Mouse (Mus musculus) layer of hippocampus, adult 11-12 months (tissue): ENCODE measurements at regions not wholly inside any gene's neighbourhood (a gene's known extent, or its start where the extent isn't known, plus 50 kb on each side); places are given as distances from the start of the nearest gene placed in this dataset.

ENCODE experiments used
- DNase-seq: peaks from one replicate; pipeline ENCODE4 v3.0.0; 2022; ENCODE audit warnings: low spot score

DNA sequence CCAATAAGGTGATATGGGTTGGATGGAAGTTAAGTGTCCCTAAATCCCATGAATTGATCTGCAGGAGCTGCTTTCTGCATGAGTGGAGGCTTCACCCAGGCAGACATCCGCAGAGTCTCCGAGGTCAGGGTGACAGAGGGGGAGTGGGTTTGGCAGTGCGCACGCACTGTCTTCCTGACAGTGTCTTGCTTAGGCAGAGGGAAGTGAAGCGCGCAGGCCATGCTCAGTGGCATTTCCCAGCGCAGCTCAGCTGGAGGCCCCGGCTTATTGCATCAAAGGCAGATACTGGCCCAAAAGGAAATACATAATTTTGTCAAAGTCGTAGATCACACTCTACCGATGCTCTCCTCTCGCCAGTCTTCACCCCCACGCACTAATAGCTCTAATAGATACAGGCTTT, 252.7 kb upstream of the Dnajc24 start:
- DNase-seq, result no peak

- no peak for DNase-seq
Observed at GRCm38 (mm10) chr2:106234358-106234757, 231.0 kb upstream of the Dnajc24 start.

DNA sequence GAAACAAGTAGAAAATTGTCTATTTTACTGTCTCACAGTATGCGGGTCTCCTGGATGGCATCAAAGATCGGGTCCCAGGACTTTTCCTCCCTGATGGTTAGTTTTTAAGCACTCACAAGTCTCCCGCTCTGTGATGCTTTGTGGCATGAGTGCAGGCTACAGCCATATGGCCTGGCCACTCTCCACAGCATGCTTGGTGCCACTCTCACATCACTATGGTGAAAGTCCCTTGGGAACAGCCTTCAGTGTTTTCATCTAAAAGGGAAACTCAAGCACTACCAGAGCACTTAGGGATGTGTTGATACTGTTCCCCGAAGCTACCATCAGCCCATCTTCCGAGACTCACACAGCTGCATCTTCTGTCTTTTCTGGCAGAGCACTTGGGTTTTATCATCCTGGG, 227.8 kb upstream of the Dnajc24 start:
- DNase-seq, result no peak

- DNase-seq, result no peak
Observed at GRCm38 (mm10) chr2:106230021-106230420, 226.7 kb upstream of the Dnajc24 start.

DNA sequence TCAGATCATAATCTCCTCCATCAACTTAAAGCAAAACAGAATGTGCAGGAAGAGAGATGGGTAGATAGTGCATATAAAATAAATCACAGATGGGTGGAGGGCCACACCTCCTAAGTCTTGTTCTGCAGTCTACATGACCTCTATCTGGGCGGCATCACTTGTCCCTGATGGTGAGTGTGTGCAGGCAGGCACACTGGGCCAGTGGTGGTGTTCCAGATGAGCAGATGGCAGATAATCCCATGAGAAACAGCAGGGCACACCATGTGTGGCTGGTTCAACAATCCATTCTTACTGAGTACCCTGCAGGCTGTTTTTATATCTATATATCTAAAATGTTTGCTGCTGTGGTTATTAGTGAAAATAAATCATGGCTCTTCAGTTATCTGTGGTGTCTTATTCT, 224.9 kb upstream of the Dnajc24 start:
- DNase-seq, result no peak

DNA sequence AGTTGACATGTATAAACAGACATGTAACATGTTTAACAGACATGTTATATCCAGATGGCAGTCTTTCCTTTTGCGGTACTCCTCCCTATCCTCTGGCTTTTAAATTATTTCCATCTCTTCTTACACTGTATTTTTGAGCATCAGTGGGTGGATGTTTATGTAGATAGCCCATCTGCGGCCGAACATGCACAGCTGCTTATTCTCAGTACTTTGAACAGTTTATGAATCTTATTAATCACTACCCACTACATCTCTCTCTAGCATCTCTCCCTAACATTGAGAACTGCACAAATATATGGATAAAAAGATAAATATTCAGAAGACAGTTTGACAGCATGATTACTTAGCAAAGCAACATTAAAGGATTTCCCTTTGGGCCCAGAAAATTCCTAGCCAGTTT, 212.8 kb upstream of the Dnajc24 start:
- peak; percentile 60 for DNase-seq

GRCm38 (mm10) chr2:106213740-106214139, 210.4 kb upstream of the Dnajc24 start:
- DNase-seq, result no peak

DNA sequence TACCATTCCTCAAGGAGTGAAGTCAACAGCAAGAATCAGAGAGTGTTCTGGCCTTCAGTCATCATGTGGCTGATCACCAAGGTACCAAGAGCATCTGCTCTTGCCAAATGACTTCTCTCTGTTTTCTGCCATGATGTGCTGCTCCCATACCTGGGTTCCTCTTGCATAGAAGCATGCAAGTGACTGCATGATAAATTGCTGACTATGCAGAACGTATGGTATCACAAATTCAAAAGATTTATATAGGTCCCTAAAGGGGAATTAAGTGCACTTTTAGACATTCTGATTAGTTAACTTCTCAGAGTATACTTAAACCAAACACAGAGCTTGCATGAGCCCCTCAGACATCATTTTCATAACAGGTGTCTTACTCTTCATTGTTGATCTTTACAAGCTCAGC, 207.4 kb upstream of the Dnajc24 start:
- DNase-seq, result no peak

- no peak for DNase-seq
Observed at GRCm38 (mm10) chr2:106208767-106209250, 205.5 kb upstream of the Dnajc24 start.

DNA sequence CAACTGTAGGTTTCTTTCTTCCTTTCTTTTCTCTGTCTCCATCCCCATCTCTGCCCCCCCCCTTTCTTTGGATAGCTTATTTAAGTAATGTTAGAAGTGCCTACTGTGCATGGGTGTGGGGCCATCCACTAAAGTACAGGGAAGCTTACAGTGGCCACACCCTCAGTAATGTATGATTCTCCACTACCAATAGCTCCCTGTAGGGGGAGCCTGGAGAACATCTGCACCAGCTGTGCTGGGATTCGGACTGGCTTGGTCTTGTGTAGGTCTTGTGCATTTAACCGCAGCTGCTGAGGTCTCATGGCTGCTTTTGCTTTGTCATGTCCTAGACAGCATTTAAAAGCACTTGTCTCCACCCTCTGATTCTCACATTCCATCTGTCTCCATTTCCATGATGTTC, 196.8 kb upstream of the Dnajc24 start:
- DNase-seq, result no peak

DNA sequence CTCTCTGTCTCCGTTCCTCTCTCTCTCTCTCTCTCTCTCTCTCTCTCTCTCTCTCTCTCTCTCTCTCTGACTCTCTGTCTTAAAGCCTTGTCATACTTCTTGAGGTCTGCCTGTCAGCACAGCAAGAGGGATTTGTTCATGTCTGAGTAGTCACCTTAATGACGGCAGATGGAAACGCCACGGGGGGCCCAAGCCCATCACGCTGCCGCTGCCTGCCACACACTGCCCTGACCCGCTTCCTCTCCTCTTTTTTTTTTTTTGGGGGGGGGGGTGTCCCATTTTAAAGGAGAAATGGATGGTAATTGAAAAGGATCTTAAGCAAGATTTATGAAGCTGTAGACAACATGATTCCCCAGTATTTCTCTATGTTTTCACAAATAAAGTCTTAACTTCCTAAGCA, 191.8 kb upstream of the Dnajc24 start:
- no peak for DNase-seq

DNA sequence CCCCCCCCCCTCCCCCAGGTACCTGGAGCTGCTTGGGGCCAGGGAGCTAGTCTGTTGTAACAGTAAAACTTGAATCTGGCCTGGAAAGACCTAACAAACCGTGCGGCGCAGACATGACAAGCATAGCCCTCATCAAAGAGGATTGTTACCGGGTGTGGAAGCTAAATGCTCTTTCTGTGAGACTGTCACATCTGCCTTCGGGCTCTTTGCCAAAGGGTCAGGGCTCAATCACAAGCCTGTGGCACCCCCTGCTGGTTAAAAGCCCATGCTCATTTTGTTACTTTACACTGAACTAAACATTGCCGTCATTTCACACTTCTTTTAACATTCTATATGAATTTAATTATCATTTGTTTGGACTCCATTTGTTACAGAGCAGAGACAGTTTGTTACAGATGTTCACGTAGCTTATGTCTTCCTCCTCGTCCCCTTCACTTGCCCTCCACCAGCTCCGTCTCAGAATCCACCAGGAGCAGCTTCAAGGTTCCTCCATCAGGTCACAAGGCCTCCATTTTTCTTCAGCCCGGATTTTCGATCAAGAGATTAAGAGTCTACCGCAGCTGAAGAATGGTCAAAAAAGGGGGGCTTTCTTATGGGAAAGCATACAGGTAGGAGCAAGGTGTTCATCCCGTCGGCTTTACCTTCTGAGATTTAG, 191.1 kb upstream of the Dnajc24 start:
- peak; percentile 88 for DNase-seq

DNA sequence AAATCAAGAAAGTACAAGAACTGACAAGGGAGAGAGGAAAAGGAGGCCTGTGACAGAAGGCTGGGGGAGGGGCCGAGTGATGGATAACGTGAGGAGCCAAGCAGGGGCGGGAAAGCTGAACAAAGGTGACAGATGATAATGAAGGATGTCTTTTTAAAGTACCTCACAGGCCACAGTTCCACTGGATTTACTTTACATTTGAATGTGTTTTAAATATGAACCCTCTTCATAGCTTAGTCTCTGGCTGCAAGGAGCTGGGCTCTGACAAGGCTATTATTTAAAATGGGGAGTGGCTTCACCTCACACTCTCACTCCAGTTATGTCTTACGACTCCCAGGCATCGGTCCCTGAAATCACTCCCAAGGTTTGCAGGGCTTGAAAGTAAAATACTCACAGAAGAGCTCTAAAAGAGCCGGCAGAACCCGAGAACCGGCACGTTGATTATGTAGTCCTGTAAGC, 190.6 kb upstream of the Dnajc24 start:
- DNase-seq, result no peak

DNA sequence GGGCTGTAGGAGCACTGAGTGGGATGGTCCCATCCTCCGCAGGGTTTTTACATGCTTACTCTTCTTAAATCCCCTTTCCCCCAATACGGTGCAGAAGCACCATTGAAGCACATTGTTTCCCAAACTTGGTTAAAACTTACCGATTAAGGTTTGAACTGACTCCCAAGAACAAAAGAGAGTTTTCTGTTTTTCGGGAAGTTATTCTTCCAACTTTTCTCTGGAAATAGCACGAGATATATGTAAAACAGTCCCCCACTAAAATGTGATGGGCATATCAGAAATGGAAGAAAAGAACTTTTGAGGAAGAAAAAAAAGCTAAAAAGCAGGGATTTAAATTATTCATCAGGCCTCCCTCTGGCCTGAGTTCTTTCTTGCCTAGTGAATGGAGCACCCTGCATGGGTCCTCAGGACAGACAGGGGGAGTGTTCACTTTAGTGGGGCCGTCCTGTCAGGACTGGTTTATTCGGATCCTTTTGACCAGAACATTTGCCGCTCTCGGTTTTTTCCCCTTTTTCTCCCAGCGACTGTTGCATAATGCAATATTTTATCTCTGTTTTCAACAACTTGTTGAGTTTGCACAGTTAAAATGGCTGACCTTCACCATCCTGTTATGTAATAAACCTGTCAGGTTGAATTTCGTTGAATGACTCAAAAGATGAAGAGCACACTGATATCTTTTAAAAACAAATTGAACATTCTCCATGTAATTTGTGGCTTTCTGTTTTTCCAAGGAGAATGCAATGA, 187.4 kb upstream of the Dnajc24 start:
- DNase-seq, result no peak

DNA sequence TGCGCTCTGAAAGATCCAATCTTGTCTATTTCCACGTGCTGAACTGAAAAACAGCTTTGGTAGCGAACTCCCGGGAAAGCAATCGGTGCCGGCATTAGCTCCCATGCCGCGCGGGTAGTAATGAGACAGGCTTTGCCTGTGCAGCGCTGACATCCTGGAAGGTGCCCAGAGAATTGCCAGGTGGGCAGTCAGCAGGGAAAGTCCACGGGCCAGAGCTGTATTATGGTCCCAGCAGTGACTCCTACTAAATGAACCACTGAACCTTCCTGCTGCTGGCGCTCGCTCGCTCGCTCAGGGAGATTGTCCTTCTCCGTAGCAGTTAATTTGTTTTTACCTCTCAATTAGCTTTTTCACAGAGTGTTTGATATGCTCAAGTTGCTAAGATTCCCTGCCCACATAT, 180.3 kb upstream of the Dnajc24 start:
- no peak for DNase-seq

DNA sequence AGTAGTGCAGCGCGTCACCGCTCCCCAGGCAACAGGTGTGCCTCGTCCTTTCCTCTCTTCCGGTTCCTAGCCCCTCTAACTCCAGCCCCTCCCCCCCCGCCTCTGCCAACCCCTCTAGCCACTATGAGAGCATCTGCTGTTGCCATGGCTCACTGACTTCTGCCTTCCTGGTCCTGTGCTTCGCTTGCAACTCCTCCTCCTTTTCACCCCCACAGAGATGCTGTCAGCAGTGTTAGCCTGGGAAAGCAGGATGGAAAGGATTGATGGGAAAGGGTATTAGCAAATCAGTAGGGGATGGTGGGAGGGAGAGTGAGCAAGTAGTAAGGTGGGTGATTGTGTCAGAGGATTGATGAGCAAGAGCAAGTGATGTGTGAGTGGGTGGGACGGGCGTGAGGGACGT, 178.7 kb upstream of the Dnajc24 start:
- no peak for DNase-seq

- no peak for DNase-seq
Observed at GRCm38 (mm10) chr2:106162681-106163080, 159.3 kb upstream of the Dnajc24 start.

- DNase-seq, result no peak
Observed at GRCm38 (mm10) chr2:106161877-106162276, 158.5 kb upstream of the Dnajc24 start.

- no peak for DNase-seq
Observed at GRCm38 (mm10) chr2:106149701-106150100, 146.4 kb upstream of the Dnajc24 start.

DNA sequence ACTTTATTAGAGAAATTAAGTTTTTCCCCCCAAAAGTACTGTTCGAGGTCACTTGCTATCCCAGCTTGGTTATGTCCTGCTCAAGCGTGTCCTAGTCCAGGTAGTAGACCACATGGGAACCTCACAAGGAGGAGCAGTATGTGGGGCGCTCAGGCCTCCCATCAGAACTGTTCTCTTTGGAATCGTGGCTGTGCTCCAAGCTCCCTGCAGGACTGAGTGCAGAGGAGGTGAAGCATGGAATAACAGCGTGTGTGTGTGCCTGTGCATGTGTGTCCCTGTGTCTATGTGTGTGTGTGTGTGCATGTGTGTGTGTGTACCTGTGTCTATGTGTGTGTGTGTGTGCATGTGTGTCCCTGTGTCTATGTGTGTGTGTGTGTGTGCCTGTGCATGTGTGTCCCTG, 137.6 kb upstream of the Dnajc24 start:
- DNase-seq, result no peak

- DNase-seq, result no peak
Observed at GRCm38 (mm10) chr2:106101002-106101401, 97.7 kb upstream of the Dnajc24 start.

- no peak for DNase-seq
Observed at GRCm38 (mm10) chr2:106086121-106086520, 82.8 kb upstream of the Dnajc24 start.
